11 mouse cellular contexts compared by ENCODE assay signal in genomic region chr12:17069808-17070207, GRCm38 (mm10). TPM values are rescaled to one million over a fixed set of nuclear protein-coding genes. Genes with fewer than 3 reads are reported as not detected.
DNase-seq lines count a peak whose midpoint lies in the region; ATAC-seq and TF ChIP-seq lines count a peak whose summit lies in the region.
"Had no signal": no experiment of that assay in that cellular context is flagged by ENCODE, and none has a peak within 500 bp of the region (broad histone marks: within the 10 kb centered on the region; RNA-seq: fewer than 3 reads in every experiment).

No protein-coding gene starts in this region.

- H3K9me3 ChIP-seq in forebrain, embryonic 13.5 days (replicated peaks), result no peaks in the 10 kb centered on the region
- no peaks in the 10 kb centered on the region for H3K9me3 ChIP-seq in forebrain, embryonic 12.5 days
- no peaks in the 10 kb centered on the region for H3K9me3 ChIP-seq in midbrain, embryonic 16.5 days (replicated peaks; ENCODE audit: control insufficient read depth, low read length, poor library complexity, severe bottlenecking)

- peak; percentile 76 to 78 for DNase-seq in layer of hippocampus, postnatal 10 days (ENCODE audit: low spot score in 2 of 2)
- no peak for DNase-seq in embryo, embryonic 11 days
- DNase-seq in gastrocnemius, postnatal 10 days, result no peak
- no peak for DNase-seq in B cell, adult 2 months
- DNase-seq: cerebellum, adult 2 months; heart, postnatal 14 days; lung, postnatal 10 days had no signal

- H3K27ac ChIP-seq in forebrain, embryonic 13.5 days, result peak overlapping the region; percentile 45; the same call in 1 of the 2 replicates
- no peak overlapping the region for H3K27ac ChIP-seq in forebrain, embryonic 12.5 days
- peak overlapping the region; percentile 66; the same call in 1 of the 2 replicates for H3K27ac ChIP-seq in cortical plate, adult 2 months (ENCODE audit: insufficient read depth, low read length)
- H3K27ac ChIP-seq in midbrain, embryonic 16.5 days (ENCODE audit: low read length), result no peak overlapping the region

- no peak overlapping the region for H3K9ac ChIP-seq in forebrain, embryonic 13.5 days
- no peak overlapping the region for H3K9ac ChIP-seq in forebrain, embryonic 12.5 days
- no peak overlapping the region for H3K9ac ChIP-seq in midbrain, embryonic 16.5 days (ENCODE audit: low read depth, low read length)

- H3K27me3 ChIP-seq in forebrain, embryonic 13.5 days, result no peaks in the 10 kb centered on the region
- no peaks in the 10 kb centered on the region; the same call in 1 of the 2 replicates for H3K27me3 ChIP-seq in forebrain, embryonic 12.5 days
- no peaks in the 10 kb centered on the region for H3K27me3 ChIP-seq in midbrain, embryonic 16.5 days (ENCODE audit: control insufficient read depth, insufficient read depth, low read depth, low read length)

- 39% methylated on average over 9 of the region's 9 CpGs for WGBS in forebrain, embryonic 13.5 days
- 59% methylated on average over 9 of the region's 9 CpGs for WGBS in forebrain, embryonic 12.5 days
- 44% methylated on average over 9 of the region's 9 CpGs for WGBS in midbrain, embryonic 16.5 days

- peaks cover 17% of the 10 kb centered on the region for H3K4me1 ChIP-seq in forebrain, embryonic 13.5 days
- peaks cover 9% of the 10 kb centered on the region for H3K4me1 ChIP-seq in forebrain, embryonic 12.5 days
- H3K4me1 ChIP-seq in cortical plate, adult 2 months (ENCODE audit: control insufficient read depth, insufficient read depth, low read length), result peaks cover 11% of the 10 kb centered on the region
- H3K4me1 ChIP-seq in midbrain, embryonic 16.5 days (ENCODE audit: control insufficient read depth, insufficient read depth, low read length), result peaks cover 3% of the 10 kb centered on the region; the same call in 1 of the 2 replicates

- no peak overlapping the region for H3K4me3 ChIP-seq in forebrain, embryonic 13.5 days
- H3K4me3 ChIP-seq in forebrain, embryonic 12.5 days (replicated peaks), result no peak overlapping the region
- no peak overlapping the region for H3K4me3 ChIP-seq in cortical plate, adult 2 months (ENCODE audit: insufficient read depth, low read length)
- no peak overlapping the region for H3K4me3 ChIP-seq in midbrain, embryonic 16.5 days (ENCODE audit: low read depth, low read length)

- ATAC-seq in forebrain, embryonic 13.5 days, result peak; percentile 84
- ATAC-seq in forebrain, embryonic 12.5 days (ENCODE audit: low FRiP score), result no peak
- ATAC-seq in midbrain, embryonic 16.5 days, result 0 out of 2 replicates have a peak, but pooled peaks have one; percentile 27

- TF ChIP-seq CTCF in cortical plate, adult 2 months (IDR thresholded peaks at IDR 0.05; ENCODE audit: extremely low read depth, insufficient read depth, low read length), result no peak

- no peak for TF ChIP-seq POLR2A in cortical plate, adult 2 months (IDR thresholded peaks at IDR 0.05; ENCODE audit: extremely low read depth, insufficient read depth, low read length)

- no peak overlapping the region for H3K4me2 ChIP-seq in forebrain, embryonic 13.5 days
- H3K4me2 ChIP-seq in forebrain, embryonic 12.5 days, result no peak overlapping the region
- H3K4me2 ChIP-seq in midbrain, embryonic 16.5 days (ENCODE audit: low read length), result no peak overlapping the region

- H3K36me3 ChIP-seq in forebrain, embryonic 13.5 days (ENCODE audit: poor library complexity, severe bottlenecking), result no peaks in the 10 kb centered on the region
- H3K36me3 ChIP-seq in forebrain, embryonic 12.5 days (replicated peaks), result no peaks in the 10 kb centered on the region
- no peaks in the 10 kb centered on the region for H3K36me3 ChIP-seq in midbrain, embryonic 16.5 days (ENCODE audit: control insufficient read depth, insufficient read depth, low read length)

RNA-seq across cellular contexts. Expression of gene 2410004P03Rik, which starts 58.3 kb away (rescaled TPM):
- 1.3 and 2.9 TPM in 2 replicates for polyA plus RNA-seq in forebrain, embryonic 13.5 days (2015; fragmentation: Nextera tagmentation; extraction: Ambion mirVana)
- polyA plus RNA-seq in forebrain, embryonic 12.5 days (2016; fragmentation: Nextera tagmentation; extraction: Ambion mirVana), result 0.85 and 1.5 TPM in 2 replicates
- 0.62 and 0.88 TPM in 2 replicates for polyA plus RNA-seq in cortical plate, adult 2 months (2012; rRNA removed)
- total RNA-seq in layer of hippocampus, postnatal 10 days (2021), result 1 to 10 TPM; 2.6 to 3.5 TPM
- 5.7 and 10.5 TPM in 2 replicates for polyA plus RNA-seq in midbrain, embryonic 16.5 days (2015; fragmentation: Nextera tagmentation; extraction: Ambion mirVana)
- not detected for total RNA-seq in gastrocnemius, postnatal 10 days (2021)

Comparison
In these comparisons a context has a peak if more than half of its experiments do, and no peak if none do; other contexts are left out.
1. H3K27ac ChIP-seq: peak in forebrain, embryonic 13.5 days (single experiment) and cortical plate, adult 2 months (single experiment); none in forebrain, embryonic 12.5 days (single experiment) and midbrain, embryonic 16.5 days (single experiment).
2. DNase-seq: peak in layer of hippocampus, postnatal 10 days (2 of 2); none in embryo, embryonic 11 days (single experiment), gastrocnemius, postnatal 10 days (single experiment) and B cell, adult 2 months (0 of 2).